Mouse (Mus musculus): ENCODE results near the gene Sgsh. TPM values are rescaled to one million over a fixed set of nuclear protein-coding genes. Genes with fewer than 3 reads are reported as not detected.

Gene Sgsh
- polyA plus RNA-seq (2015; fragmentation: Nextera tagmentation; extraction: Ambion mirVana) = 6.5 and 6.7 TPM in 2 replicates

- Histone ChIP-seq H3K4me3 (replicated peaks) (peak within 1 kb of the TSS; percentile 68), H3K36me3 (peaks cover 11% of the 10 kb centered on the region; the same call in 1 of the 2 replicates), H3K27ac (replicated peaks) (peak within 1 kb of the TSS; percentile 53), H3K4me2 (replicated peaks) (peak within 1 kb of the TSS; percentile 95), H3K9me3 (replicated peaks) (no peaks in the 10 kb centered on the region), H3K27me3 (no peaks in the 10 kb centered on the region), H3K9ac (peak within 1 kb of the TSS; percentile 66), H3K4me1 (peaks cover 19% of the 10 kb centered on the region)
- WGBS = 2% methylated on average over 40 of the region's 40 CpGs
- ATAC-seq (ENCODE audit: insufficient number of reproducible peaks, low FRiP score, low TSS enrichment, low read depth) = peak; percentile 92
Measured at GRCm38 (mm10) chr11:119355443-119356385, at the start of gene Sgsh, which contains the start of gene Slc26a11. Gene Sgsh (minus strand): TSS chr11:119355536. Gene Slc26a11 (plus strand): TSS chr11:119355557.

GRCm38 (mm10) chr11:119404627-119405026 lies 49.3 kb upstream of the Sgsh start:
- ATAC-seq (ENCODE audit: insufficient number of reproducible peaks, low FRiP score, low TSS enrichment, low read depth) = no peak

GRCm38 (mm10) chr11:119402501-119403160 lies 47.3 kb upstream of the Sgsh start:
- 31% methylated on average over 11 of the region's 11 CpGs for WGBS
- no peaks in the 10 kb centered on the region for H3K4me1 ChIP-seq
- ATAC-seq (ENCODE audit: insufficient number of reproducible peaks, low FRiP score, low TSS enrichment, low read depth) = no peak

More at GRCm38 (mm10) chr11:119404627-119405026, 49.3 kb upstream of the Sgsh start:
- no peaks in the 10 kb centered on the region for H3K27me3 ChIP-seq
- H3K27ac ChIP-seq (replicated peaks) = no peak overlapping the region
- no peaks in the 10 kb centered on the region for H3K4me1 ChIP-seq
- H3K36me3 ChIP-seq = no peaks in the 10 kb centered on the region
- 52% methylated on average over 5 of the region's 5 CpGs for WGBS
- H3K4me2 ChIP-seq (replicated peaks) = no peak overlapping the region
- H3K9ac ChIP-seq = no peak overlapping the region
- no peaks in the 10 kb centered on the region for H3K9me3 ChIP-seq (replicated peaks)
- no peak overlapping the region for H3K4me3 ChIP-seq (replicated peaks)

GRCm38 (mm10) chr11:119396461-119396860 lies 41.1 kb upstream of the Sgsh start:
- H3K9ac ChIP-seq = no peak overlapping the region; the same call in 1 of the 2 replicates
- no peaks in the 10 kb centered on the region for H3K36me3 ChIP-seq
- peaks cover 39% of the 10 kb centered on the region for H3K27me3 ChIP-seq
- H3K4me1 ChIP-seq = peaks cover 16% of the 10 kb centered on the region
- no peak for ATAC-seq (ENCODE audit: insufficient number of reproducible peaks, low FRiP score, low TSS enrichment, low read depth)
- H3K27ac ChIP-seq (replicated peaks) = no peak overlapping the region
- no peak overlapping the region for H3K4me2 ChIP-seq (replicated peaks)
- no peaks in the 10 kb centered on the region for H3K9me3 ChIP-seq (replicated peaks)
- no peak overlapping the region for H3K4me3 ChIP-seq (replicated peaks)
- 63% methylated on average over 7 of the region's 7 CpGs for WGBS

More at GRCm38 (mm10) chr11:119402501-119403160, 47.3 kb upstream of the Sgsh start:
- H3K9me3 ChIP-seq (replicated peaks) = no peaks in the 10 kb centered on the region
- no peak overlapping the region for H3K27ac ChIP-seq (replicated peaks)
- H3K27me3 ChIP-seq = no peaks in the 10 kb centered on the region
- H3K36me3 ChIP-seq = no peaks in the 10 kb centered on the region
- no peak overlapping the region for H3K4me3 ChIP-seq (replicated peaks)
- H3K9ac ChIP-seq = no peak overlapping the region
- H3K4me2 ChIP-seq (replicated peaks) = no peak overlapping the region

- no peak overlapping the region for H3K4me3 ChIP-seq (replicated peaks)
- 17% methylated on average over 13 of the region's 13 CpGs for WGBS
- ATAC-seq (ENCODE audit: insufficient number of reproducible peaks, low FRiP score, low TSS enrichment, low read depth) = no peak
- peaks cover 19% of the 10 kb centered on the region for H3K4me1 ChIP-seq
- H3K27me3 ChIP-seq = peaks cover 45% of the 10 kb centered on the region
- H3K36me3 ChIP-seq = no peaks in the 10 kb centered on the region
- no peak overlapping the region; the same call in 1 of the 2 replicates for H3K9ac ChIP-seq
- no peaks in the 10 kb centered on the region for H3K9me3 ChIP-seq (replicated peaks)
- H3K4me2 ChIP-seq (replicated peaks) = no peak overlapping the region
- no peak overlapping the region for H3K27ac ChIP-seq (replicated peaks)
Measured at GRCm38 (mm10) chr11:119395931-119396330, 40.6 kb upstream of the Sgsh start.

GRCm38 (mm10) chr11:119395394-119395793 lies 40.1 kb upstream of the Sgsh start:
- Histone ChIP-seq H3K4me2 (replicated peaks) (no peak overlapping the region), H3K9me3 (replicated peaks) (no peaks in the 10 kb centered on the region), H3K9ac (no peak overlapping the region), H3K27ac (replicated peaks) (no peak overlapping the region), H3K4me3 (replicated peaks) (no peak overlapping the region), H3K36me3 (no peaks in the 10 kb centered on the region), H3K27me3 (peaks cover 49% of the 10 kb centered on the region), H3K4me1 (peaks cover 24% of the 10 kb centered on the region)
- no peak for ATAC-seq (ENCODE audit: insufficient number of reproducible peaks, low FRiP score, low TSS enrichment, low read depth)
- 11% methylated on average over 7 of the region's 7 CpGs for WGBS

- ATAC-seq (ENCODE audit: insufficient number of reproducible peaks, low FRiP score, low TSS enrichment, low read depth) = no peak
- Histone ChIP-seq H3K27ac (replicated peaks) (no peak overlapping the region), H3K4me3 (replicated peaks) (no peak overlapping the region; the same call in 1 of the 2 replicates), H3K36me3 (no peaks in the 10 kb centered on the region), H3K4me2 (replicated peaks) (no peak overlapping the region), H3K9me3 (replicated peaks) (no peaks in the 10 kb centered on the region), H3K9ac (no peak overlapping the region), H3K27me3 (peaks cover 61% of the 10 kb centered on the region), H3K4me1 (peaks cover 30% of the 10 kb centered on the region)
- WGBS = 49% methylated on average over 6 of the region's 6 CpGs
Measured at GRCm38 (mm10) chr11:119394210-119394609, 38.9 kb upstream of the Sgsh start.

- ATAC-seq (ENCODE audit: insufficient number of reproducible peaks, low FRiP score, low TSS enrichment, low read depth) = no peak
- peak overlapping the region; percentile 80 for H3K4me2 ChIP-seq (replicated peaks)
- no peaks in the 10 kb centered on the region for H3K36me3 ChIP-seq
- WGBS = 25% methylated on average over 7 of the region's 7 CpGs
- H3K4me3 ChIP-seq (replicated peaks) = peak overlapping the region; percentile 61
- peak overlapping the region; percentile 44 for H3K9ac ChIP-seq
- H3K27me3 ChIP-seq = peaks cover 65% of the 10 kb centered on the region
- 0 out of 2 replicates have a peak overlapping the region, but pooled peaks have one; percentile 34 for H3K27ac ChIP-seq (replicated peaks)
- H3K4me1 ChIP-seq = peaks cover 30% of the 10 kb centered on the region
- no peaks in the 10 kb centered on the region for H3K9me3 ChIP-seq (replicated peaks)
Measured at GRCm38 (mm10) chr11:119393483-119393804, 38.1 kb upstream of the Sgsh start.

- peak within 1 kb of the TSS; percentile 80 for H3K4me2 ChIP-seq (replicated peaks)
- 1% methylated on average over 19 of the region's 19 CpGs for WGBS
- peak within 1 kb of the TSS; percentile 61 for H3K4me3 ChIP-seq (replicated peaks)
- no peaks in the 10 kb centered on the region for H3K36me3 ChIP-seq
- peaks cover 67% of the 10 kb centered on the region for H3K27me3 ChIP-seq
- no peaks in the 10 kb centered on the region for H3K9me3 ChIP-seq (replicated peaks)
- peak within 1 kb of the TSS; percentile 34; the same call in 1 of the 2 replicates for H3K27ac ChIP-seq (replicated peaks)
- H3K4me1 ChIP-seq = peaks cover 30% of the 10 kb centered on the region
- peak within 1 kb of the TSS; percentile 44 for H3K9ac ChIP-seq
- peak; percentile 29 for ATAC-seq (ENCODE audit: insufficient number of reproducible peaks, low FRiP score, low TSS enrichment, low read depth)
Measured at GRCm38 (mm10) chr11:119392800-119393482, 37.6 kb upstream of the Sgsh start, which contains the start of gene Rnf213. Gene Rnf213 (plus strand): TSS chr11:119393100.

GRCm38 (mm10) chr11:119392001-119392614 lies 36.8 kb upstream of the Sgsh start:
- H3K27ac ChIP-seq (replicated peaks) = no peak overlapping the region
- H3K9ac ChIP-seq = no peak overlapping the region
- H3K4me3 ChIP-seq (replicated peaks) = peak overlapping the region; percentile 61
- ATAC-seq (ENCODE audit: insufficient number of reproducible peaks, low FRiP score, low TSS enrichment, low read depth) = no peak
- no peaks in the 10 kb centered on the region for H3K9me3 ChIP-seq (replicated peaks)
- WGBS = 7% methylated on average over 12 of the region's 12 CpGs
- peaks cover 70% of the 10 kb centered on the region for H3K27me3 ChIP-seq
- peak overlapping the region; percentile 80 for H3K4me2 ChIP-seq (replicated peaks)
- H3K4me1 ChIP-seq = peaks cover 30% of the 10 kb centered on the region
- H3K36me3 ChIP-seq = no peaks in the 10 kb centered on the region
